Mouse (Mus musculus) megakaryocyte, embryonic 14.5 days (primary cell): ENCODE results near the gene Gm48551. TPM values are rescaled to one million over a fixed set of nuclear protein-coding genes. Genes with fewer than 3 reads are reported as not detected.

Experiments used
- H3K27me3 ChIP-seq: replicated peaks from 2 replicates; pipeline ENCODE3; 2012; ENCODE audit warnings: inconsistent platforms
- H3K36me3 ChIP-seq: replicated peaks from 2 replicates; pipeline ENCODE3; 2012; ENCODE audit warnings: low read length, inconsistent platforms, mixed read lengths
- H3K4me1 ChIP-seq: 2 replicates; pipeline ENCODE4 v1.6.1; 2012; ENCODE audit warnings: inconsistent platforms
- H3K4me3 ChIP-seq: replicated peaks from 2 replicates; pipeline ENCODE3; 2012; ENCODE audit warnings: moderate library complexity, mild to moderate bottlenecking, inconsistent platforms
- H3K9me3 ChIP-seq: 2 replicates; pipeline ENCODE4 v1.6.1; 2012; ENCODE audit warnings: inconsistent platforms
- FLI1 ChIP-seq: IDR thresholded peaks from 2 replicates; pipeline ENCODE4 v1.6.1; 2012; ENCODE audit warnings: low read length, inconsistent platforms, mixed read lengths
- GATA1 ChIP-seq: IDR thresholded peaks from 3 replicates; pipeline ENCODE4 v1.6.1; 2012; ENCODE audit warnings: mixed read lengths, low read length, inconsistent platforms, borderline replicate concordance
- polyA plus RNA-seq: library from polyadenylated mRNA; stranded (reverse); fragments of >175 nt; gene quantifications from 2 replicates; pipeline ENCODE4 v1.2.3, GENCODE M21; 2012; ENCODE audit warnings: low replicate concordance; ENCODE audit not compliant: insufficient read depth

Gm48551 gene
- 0.89 TPM in 1 of 2 replicates, not detected in the other for polyA plus RNA-seq

- no peak for TF ChIP-seq GATA1
- peak; percentile 91 for TF ChIP-seq FLI1
- Histone ChIP-seq H3K36me3 (peaks cover 35% of the 10 kb centered on the region), H3K9me3 (no peaks in the 10 kb centered on the region), H3K27me3 (no peaks in the 10 kb centered on the region), H3K4me3 (peak within 1 kb of the TSS; percentile 91), H3K4me1 (peaks cover 79% of the 10 kb centered on the region)
Measured at GRCm38 (mm10) chr10:81383802-81384604, at the start of gene Gm48551, which contains the start of gene Dohh. TSS of gene Gm48551 (plus strand) at chr10:81384466. TSS of gene Dohh (plus strand) at chr10:81384428.

DNA sequence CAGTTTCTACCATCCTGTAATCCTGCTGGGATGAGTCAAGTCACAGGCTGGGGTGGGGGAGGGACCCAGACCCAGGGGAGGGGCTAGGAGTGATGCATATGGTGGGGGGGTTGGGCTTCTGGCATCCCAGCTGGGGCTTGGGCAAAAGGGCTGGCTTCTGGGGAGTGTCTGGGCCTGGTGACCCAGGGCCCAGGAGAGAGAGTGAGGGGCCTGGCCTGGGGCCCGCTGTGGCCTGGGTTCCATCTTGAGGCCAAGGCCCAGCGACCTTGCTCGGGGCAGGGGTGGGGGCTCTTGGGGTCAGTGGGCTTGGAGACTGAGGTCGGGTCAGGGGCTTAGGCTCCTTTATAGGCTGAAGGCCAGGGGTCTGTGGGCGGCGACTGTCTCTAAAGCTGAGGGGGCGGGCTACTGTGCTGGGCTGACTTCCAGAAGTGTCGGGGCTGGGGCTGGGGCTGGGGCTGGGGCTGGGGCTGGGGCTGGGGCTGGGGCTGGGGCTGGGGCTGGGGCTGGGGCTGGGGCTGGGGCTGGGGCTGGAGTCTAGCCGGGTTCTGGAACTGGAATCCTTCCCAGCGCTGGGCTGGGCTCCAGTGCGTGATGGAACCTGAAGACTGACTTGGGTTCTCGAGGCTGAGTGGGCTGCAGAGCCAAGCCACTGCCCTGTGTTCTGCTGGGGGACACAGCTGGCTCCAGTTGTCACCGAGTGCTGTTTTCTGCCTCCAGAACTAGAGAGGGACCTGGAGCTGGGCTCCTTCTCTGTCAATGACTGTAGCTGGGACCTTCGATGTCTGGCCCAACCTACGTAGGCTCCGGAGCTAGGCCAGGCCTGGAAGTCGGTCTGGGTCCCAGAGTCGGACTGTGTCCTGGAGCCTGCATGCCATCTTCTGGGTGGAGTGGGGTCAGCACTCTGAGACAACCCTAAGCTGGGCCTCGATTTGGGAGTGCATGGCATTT, 48.6 kb upstream of the Gm48551 start:
- no peaks in the 10 kb centered on the region for H3K27me3 ChIP-seq
- TF ChIP-seq GATA1 (no peak), FLI1 (no peak)

GRCm38 (mm10) chr10:81336558-81336957, 47.7 kb upstream of the Gm48551 start:
- peaks cover 58% of the 10 kb centered on the region for H3K36me3 ChIP-seq
- peaks cover 75% of the 10 kb centered on the region for H3K4me1 ChIP-seq
- H3K27me3 ChIP-seq = no peaks in the 10 kb centered on the region
- TF ChIP-seq GATA1 = no peak
- TF ChIP-seq FLI1 = no peak
- H3K4me3 ChIP-seq = no peak overlapping the region
- no peaks in the 10 kb centered on the region for H3K9me3 ChIP-seq

More for the DNA sequence above, 48.6 kb upstream of the Gm48551 start:
- no peaks in the 10 kb centered on the region for H3K9me3 ChIP-seq
- H3K4me1 ChIP-seq = peaks cover 74% of the 10 kb centered on the region
- H3K4me3 ChIP-seq = no peak overlapping the region
- H3K36me3 ChIP-seq = peaks cover 61% of the 10 kb centered on the region

- no peaks in the 10 kb centered on the region for H3K9me3 ChIP-seq
- peaks cover 12% of the 10 kb centered on the region for H3K27me3 ChIP-seq
- H3K4me1 ChIP-seq = peaks cover 80% of the 10 kb centered on the region
- TF ChIP-seq FLI1 (no peak), GATA1 (no peak)
- no peak overlapping the region for H3K4me3 ChIP-seq
- H3K36me3 ChIP-seq = peaks cover 33% of the 10 kb centered on the region
Measured at GRCm38 (mm10) chr10:81340551-81341332, 43.5 kb upstream of the Gm48551 start.

DNA sequence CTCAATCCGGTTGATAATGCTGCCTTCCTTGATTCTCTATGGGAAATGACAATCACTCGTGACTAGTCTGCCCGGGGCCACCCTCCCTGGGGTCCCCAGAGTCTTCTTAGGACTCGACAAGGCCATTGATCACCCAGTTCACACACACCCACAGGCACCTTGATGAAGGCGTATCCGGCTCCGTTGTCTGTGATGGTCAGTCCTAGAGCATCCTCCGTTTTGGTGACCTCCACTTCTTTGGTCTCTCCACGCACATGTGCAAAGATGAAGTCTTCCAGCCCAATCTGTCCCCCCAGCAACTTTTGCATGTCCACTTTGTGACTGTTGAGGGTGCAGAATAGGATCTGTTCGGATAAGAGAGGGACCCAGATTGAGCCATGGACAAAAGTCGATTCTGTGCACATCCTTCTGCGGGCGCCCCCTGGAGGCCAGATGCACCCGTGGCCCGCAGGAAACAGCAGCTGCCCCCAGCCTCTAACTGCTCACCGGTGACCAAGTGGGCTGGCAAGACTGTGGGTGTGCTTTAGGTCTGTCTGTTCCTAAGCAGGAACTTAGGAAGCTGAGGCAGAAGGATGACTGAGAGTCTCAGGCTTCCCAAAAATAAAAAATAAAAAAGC, 42.8 kb upstream of the Gm48551 start:
- no peak overlapping the region for H3K4me3 ChIP-seq
- H3K4me1 ChIP-seq = peaks cover 80% of the 10 kb centered on the region
- H3K27me3 ChIP-seq = peaks cover 12% of the 10 kb centered on the region
- no peaks in the 10 kb centered on the region for H3K9me3 ChIP-seq
- peaks cover 35% of the 10 kb centered on the region for H3K36me3 ChIP-seq
- no peak for TF ChIP-seq FLI1
- no peak for TF ChIP-seq GATA1

DNA sequence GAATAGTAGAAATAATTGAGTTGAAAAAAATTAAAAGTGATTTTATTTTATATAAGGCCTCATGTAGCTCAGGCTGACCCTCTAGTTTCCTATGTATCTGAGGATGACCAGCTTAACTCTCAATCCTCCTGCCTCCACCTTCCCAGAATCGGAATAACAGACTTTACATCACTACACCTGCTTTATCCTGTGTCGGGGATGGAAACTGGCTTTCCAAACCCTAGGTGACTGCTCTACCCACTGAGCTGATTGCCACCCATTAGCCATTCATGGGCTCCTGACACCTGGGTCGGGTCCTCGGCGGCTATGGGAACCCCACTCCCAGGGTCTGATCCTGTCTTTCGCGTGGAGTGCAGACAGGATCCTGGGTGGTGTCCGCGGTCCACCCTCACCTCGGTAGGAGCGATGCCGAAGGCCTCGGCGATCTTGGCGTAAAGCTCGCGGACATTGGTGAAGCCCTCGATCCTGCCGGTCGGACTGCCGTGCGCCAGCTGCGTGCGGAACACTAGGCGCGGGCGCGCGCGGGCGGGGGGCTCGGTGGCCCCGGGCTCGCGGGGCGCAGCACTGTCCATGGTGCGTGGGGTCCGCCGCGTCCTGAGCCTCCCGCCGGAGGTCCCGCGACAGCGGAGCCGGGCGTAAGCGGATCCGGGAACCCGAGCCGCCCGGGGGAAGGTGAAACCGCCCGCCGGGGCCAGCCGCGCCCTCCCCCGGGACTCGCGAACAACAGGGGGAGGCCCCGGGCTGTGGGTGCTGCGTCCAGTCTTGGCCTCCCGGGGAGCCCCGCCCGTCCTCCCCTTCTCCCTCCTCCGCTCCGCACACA, 41.4 kb upstream of the Gm48551 start, which contains the start of gene Gipc3:
Gipc3 (minus strand) TSS at position 581 of the 820 bp plus-strand sequence.
- H3K4me1 ChIP-seq = peaks cover 83% of the 10 kb centered on the region
- H3K27me3 ChIP-seq = peaks cover 12% of the 10 kb centered on the region
- H3K36me3 ChIP-seq = peaks cover 36% of the 10 kb centered on the region
- no peaks in the 10 kb centered on the region for H3K9me3 ChIP-seq
- TF ChIP-seq GATA1 (no peak), FLI1 (no peak)
- peak within 1 kb of the TSS; percentile 93 for H3K4me3 ChIP-seq

- Histone ChIP-seq H3K4me3 (no peak overlapping the region), H3K36me3 (peaks cover 39% of the 10 kb centered on the region), H3K4me1 (peaks cover 91% of the 10 kb centered on the region), H3K9me3 (no peaks in the 10 kb centered on the region), H3K27me3 (peaks cover 12% of the 10 kb centered on the region)
- TF ChIP-seq GATA1 (no peak), FLI1 (no peak)
Measured at GRCm38 (mm10) chr10:81344421-81345161, 39.7 kb upstream of the Gm48551 start.

GRCm38 (mm10) chr10:81345162-81345534, 39.1 kb upstream of the Gm48551 start:
- Histone ChIP-seq H3K9me3 (no peaks in the 10 kb centered on the region), H3K27me3 (peaks cover 12% of the 10 kb centered on the region), H3K4me3 (no peak overlapping the region), H3K4me1 (peaks cover 92% of the 10 kb centered on the region), H3K36me3 (peaks cover 39% of the 10 kb centered on the region)
- TF ChIP-seq GATA1 (no peak), FLI1 (no peak)
